Mouse (Mus musculus) kidney, adult 11 months (tissue): ENCODE measurements around the gene Ttll5.

ENCODE experiments used
- DNase-seq: peaks from one replicate; pipeline ENCODE4 v3.0.0; 2022

Gene Ttll5

GRCm38 (mm10) chr12:85973526-85973925 lies 149.1 kb downstream of the Ttll5 start:
- DNase-seq: peak; percentile 21

GRCm38 (mm10) chr12:85974030-85974429 lies 149.6 kb downstream of the Ttll5 start:
- no peak for DNase-seq

GRCm38 (mm10) chr12:85979996-85980395 lies 155.5 kb downstream of the Ttll5 start:
- no peak for DNase-seq

GRCm38 (mm10) chr12:85985524-85985923 lies 161.1 kb downstream of the Ttll5 start:
- no peak for DNase-seq

GRCm38 (mm10) chr12:85986024-85986423 lies 161.6 kb downstream of the Ttll5 start:
- DNase-seq: no peak

- peak; percentile 18 for DNase-seq
Measured at GRCm38 (mm10) chr12:85986540-85987443, 162.3 kb downstream of the Ttll5 start.

- no peak for DNase-seq
Measured at GRCm38 (mm10) chr12:85987444-85987889, 163.0 kb downstream of the Ttll5 start.

GRCm38 (mm10) chr12:85988121-85988520 lies 163.7 kb downstream of the Ttll5 start:
- DNase-seq: no peak

GRCm38 (mm10) chr12:85988818-85989377 lies 164.4 kb downstream of the Ttll5 start:
- no peak for DNase-seq

GRCm38 (mm10) chr12:85992013-85992837 lies 167.8 kb downstream of the Ttll5 start:
- no peak for DNase-seq

- DNase-seq: no peak
Measured at GRCm38 (mm10) chr12:85992838-85993234, 168.4 kb downstream of the Ttll5 start.

- DNase-seq: no peak
Measured at GRCm38 (mm10) chr12:85993790-85994360, 169.4 kb downstream of the Ttll5 start.

- DNase-seq: no peak
Measured at GRCm38 (mm10) chr12:86000641-86001073, 176.2 kb downstream of the Ttll5 start.

- DNase-seq: no peak
Measured at GRCm38 (mm10) chr12:86001120-86001655, 176.7 kb downstream of the Ttll5 start.

GRCm38 (mm10) chr12:86004627-86005026 lies 180.2 kb downstream of the Ttll5 start:
- no peak for DNase-seq

- DNase-seq: no peak
Measured at GRCm38 (mm10) chr12:86007377-86007776, 182.9 kb downstream of the Ttll5 start.

- no peak for DNase-seq
Measured at GRCm38 (mm10) chr12:86010656-86011055, 186.2 kb downstream of the Ttll5 start.

GRCm38 (mm10) chr12:86012195-86012594 lies 187.7 kb downstream of the Ttll5 start:
- no peak for DNase-seq

GRCm38 (mm10) chr12:86014174-86014573 lies 189.7 kb downstream of the Ttll5 start:
- DNase-seq: no peak

- no peak for DNase-seq
Measured at GRCm38 (mm10) chr12:86014621-86015020, 190.2 kb downstream of the Ttll5 start.

- no peak for DNase-seq
Measured at GRCm38 (mm10) chr12:86015114-86015513, 190.7 kb downstream of the Ttll5 start.

GRCm38 (mm10) chr12:86017360-86017759 lies 192.9 kb downstream of the Ttll5 start:
- no peak for DNase-seq

- no peak for DNase-seq
Measured at GRCm38 (mm10) chr12:86021583-86021982, 197.1 kb downstream of the Ttll5 start.
